Mouse (Mus musculus): ENCODE results near the gene Peli2. TPM values are rescaled to one million over a fixed set of nuclear protein-coding genes. Genes with fewer than 3 reads are reported as not detected.

The Peli2 gene
- polyA plus RNA-seq, 1 experiment from 2014 or later, result 8.1 TPM

GRCm38 (mm10) chr14:48106453-48106852, 14.2 kb upstream of the Peli2 start:
- Histone ChIP-seq H3K4me1 (no peaks in the 10 kb centered on the region), H3K4me3 (no peak overlapping the region), H3K4me2 (no peak overlapping the region), H3K36me3 (no peaks in the 10 kb centered on the region), H3K27ac (no peak overlapping the region), H3K9me3 (no peaks in the 10 kb centered on the region), H3K27me3 (no peaks in the 10 kb centered on the region), H3K9ac (no peak overlapping the region)
- 80% methylated on average over 7 of the region's 7 CpGs for WGBS
- ATAC-seq (ENCODE audit: insufficient number of reproducible peaks, low FRiP score, low TSS enrichment, low read depth), result no peak

- no peaks in the 10 kb centered on the region for H3K27me3 ChIP-seq
These were observed 2.6 kb upstream of the Peli2 start for GRCm38 (mm10) chr14:48117986-48118385.

GRCm38 (mm10) chr14:48119012-48119647, 1.5 kb upstream of the Peli2 start:
- no peaks in the 10 kb centered on the region for H3K27me3 ChIP-seq
- ATAC-seq (ENCODE audit: insufficient number of reproducible peaks, low FRiP score, low TSS enrichment, low read depth), result no peak
- no peaks in the 10 kb centered on the region for H3K36me3 ChIP-seq
- no peaks in the 10 kb centered on the region for H3K9me3 ChIP-seq
- 8% methylated on average over 9 of the region's 9 CpGs for WGBS
- peak overlapping the region; percentile 2; the same call in 1 of the 2 replicates for H3K4me2 ChIP-seq
- no peak overlapping the region for H3K9ac ChIP-seq
- H3K4me3 ChIP-seq, result no peak overlapping the region
- peak overlapping the region; percentile 22; the same call in 1 of the 2 replicates for H3K27ac ChIP-seq
- H3K4me1 ChIP-seq, result peaks cover 25% of the 10 kb centered on the region

More at GRCm38 (mm10) chr14:48117986-48118385, 2.6 kb upstream of the Peli2 start:
- no peak overlapping the region for H3K27ac ChIP-seq
- H3K4me1 ChIP-seq, result peaks cover 22% of the 10 kb centered on the region
- H3K9ac ChIP-seq, result no peak overlapping the region
- H3K9me3 ChIP-seq, result no peaks in the 10 kb centered on the region
- no peak overlapping the region for H3K4me3 ChIP-seq
- ATAC-seq (ENCODE audit: insufficient number of reproducible peaks, low FRiP score, low TSS enrichment, low read depth), result no peak
- no peaks in the 10 kb centered on the region for H3K36me3 ChIP-seq
- 67% methylated on average over 5 of the region's 5 CpGs for WGBS
- H3K4me2 ChIP-seq, result no peak overlapping the region

- H3K4me1 ChIP-seq, result peaks cover 31% of the 10 kb centered on the region
- no peaks in the 10 kb centered on the region for H3K36me3 ChIP-seq
- no peaks in the 10 kb centered on the region for H3K27me3 ChIP-seq
- H3K4me2 ChIP-seq, result peak overlapping the region; percentile 82
- ATAC-seq (ENCODE audit: insufficient number of reproducible peaks, low FRiP score, low TSS enrichment, low read depth), result no peak
- 6% methylated on average over 17 of the region's 17 CpGs for WGBS
- H3K9me3 ChIP-seq, result no peaks in the 10 kb centered on the region
- no peak overlapping the region for H3K9ac ChIP-seq
- H3K27ac ChIP-seq, result no peak overlapping the region
- H3K4me3 ChIP-seq, result peak overlapping the region; percentile 72
These were observed 864 bp upstream of the Peli2 start for GRCm38 (mm10) chr14:48119648-48120270.

GRCm38 (mm10) chr14:48120443-48120751, 226 bp upstream of the Peli2 start:
- Histone ChIP-seq H3K9me3 (no peaks in the 10 kb centered on the region), H3K4me1 (peaks cover 38% of the 10 kb centered on the region), H3K4me2 (peak overlapping the region; percentile 82), H3K36me3 (no peaks in the 10 kb centered on the region), H3K27me3 (no peaks in the 10 kb centered on the region), H3K9ac (peak overlapping the region; percentile 77; the same call in 1 of the 2 replicates), H3K27ac (peak overlapping the region; percentile 79), H3K4me3 (peak overlapping the region; percentile 72)
- peak; percentile 16; the same call in 1 of the 2 replicates for ATAC-seq (ENCODE audit: insufficient number of reproducible peaks, low FRiP score, low TSS enrichment, low read depth)
- WGBS, result under 1% methylated on average over 10 of the region's 10 CpGs

GRCm38 (mm10) chr14:48121529-48122517, 1.2 kb downstream of the Peli2 start:
- Histone ChIP-seq H3K4me3 (peak overlapping the region; percentile 72), H3K4me1 (peaks cover 44% of the 10 kb centered on the region), H3K27ac (peak overlapping the region; percentile 83), H3K4me2 (peak overlapping the region; percentile 82), H3K27me3 (no peaks in the 10 kb centered on the region), H3K9me3 (no peaks in the 10 kb centered on the region), H3K36me3 (no peaks in the 10 kb centered on the region), H3K9ac (peak overlapping the region; percentile 77)
- WGBS, result 1% methylated on average over 32 of the region's 32 CpGs
- 0 out of 2 replicates have a peak, but pooled peaks have one; percentile 43 for ATAC-seq (ENCODE audit: insufficient number of reproducible peaks, low FRiP score, low TSS enrichment, low read depth)

- peaks cover 39% of the 10 kb centered on the region for H3K4me1 ChIP-seq
- no peak overlapping the region for H3K27ac ChIP-seq
- ATAC-seq (ENCODE audit: insufficient number of reproducible peaks, low FRiP score, low TSS enrichment, low read depth), result no peak
- H3K4me3 ChIP-seq, result no peak overlapping the region
- WGBS, result 71% methylated on average over 5 of the region's 5 CpGs
- H3K4me2 ChIP-seq, result no peak overlapping the region
- H3K9ac ChIP-seq, result no peak overlapping the region
- no peaks in the 10 kb centered on the region for H3K9me3 ChIP-seq
- H3K36me3 ChIP-seq, result no peaks in the 10 kb centered on the region
- no peaks in the 10 kb centered on the region for H3K27me3 ChIP-seq
These were observed 3.4 kb downstream of the Peli2 start for GRCm38 (mm10) chr14:48124011-48124410.

GRCm38 (mm10) chr14:48124816-48125215, 4.2 kb downstream of the Peli2 start:
- ATAC-seq (ENCODE audit: insufficient number of reproducible peaks, low FRiP score, low TSS enrichment, low read depth), result no peak
- no peak overlapping the region for H3K27ac ChIP-seq
- no peaks in the 10 kb centered on the region for H3K36me3 ChIP-seq
- no peak overlapping the region for H3K4me2 ChIP-seq
- H3K4me1 ChIP-seq, result peaks cover 38% of the 10 kb centered on the region
- 48% methylated on average over 4 of the region's 4 CpGs for WGBS
- no peak overlapping the region for H3K9ac ChIP-seq
- no peak overlapping the region for H3K4me3 ChIP-seq
- H3K9me3 ChIP-seq, result no peaks in the 10 kb centered on the region
- H3K27me3 ChIP-seq, result no peaks in the 10 kb centered on the region

- Histone ChIP-seq H3K4me2 (no peak overlapping the region), H3K4me3 (no peak overlapping the region), H3K4me1 (peaks cover 42% of the 10 kb centered on the region), H3K36me3 (no peaks in the 10 kb centered on the region), H3K9ac (no peak overlapping the region), H3K27me3 (no peaks in the 10 kb centered on the region), H3K9me3 (no peaks in the 10 kb centered on the region), H3K27ac (no peak overlapping the region)
- WGBS, result 77% methylated on average over 6 of the region's 6 CpGs
- ATAC-seq (ENCODE audit: insufficient number of reproducible peaks, low FRiP score, low TSS enrichment, low read depth), result no peak
These were observed 5.3 kb downstream of the Peli2 start for GRCm38 (mm10) chr14:48125971-48126370.

- Histone ChIP-seq H3K4me1 (peaks cover 50% of the 10 kb centered on the region), H3K4me3 (no peak overlapping the region), H3K9me3 (no peaks in the 10 kb centered on the region), H3K4me2 (no peak overlapping the region), H3K36me3 (no peaks in the 10 kb centered on the region), H3K27ac (no peak overlapping the region), H3K9ac (no peak overlapping the region), H3K27me3 (no peaks in the 10 kb centered on the region)
- WGBS, result 82% methylated on average over 4 of the region's 4 CpGs
- no peak for ATAC-seq (ENCODE audit: insufficient number of reproducible peaks, low FRiP score, low TSS enrichment, low read depth)
These were observed 6.3 kb downstream of the Peli2 start for GRCm38 (mm10) chr14:48126931-48127330.

GRCm38 (mm10) chr14:48127609-48128185, 7.1 kb downstream of the Peli2 start:
- WGBS, result 80% methylated on average over 8 of the region's 8 CpGs
- no peak overlapping the region for H3K9ac ChIP-seq
- no peaks in the 10 kb centered on the region for H3K27me3 ChIP-seq
- H3K4me2 ChIP-seq, result no peak overlapping the region
- ATAC-seq (ENCODE audit: insufficient number of reproducible peaks, low FRiP score, low TSS enrichment, low read depth), result no peak
- no peaks in the 10 kb centered on the region for H3K36me3 ChIP-seq
- no peak overlapping the region for H3K27ac ChIP-seq
- H3K4me3 ChIP-seq, result no peak overlapping the region
- no peaks in the 10 kb centered on the region for H3K9me3 ChIP-seq
- H3K4me1 ChIP-seq, result peaks cover 48% of the 10 kb centered on the region
